Mouse (Mus musculus) layer of hippocampus, adult 8-10 months (tissue): ENCODE data around the gene Insl6. TPM values are rescaled to one million over a fixed set of nuclear protein-coding genes. Genes with fewer than 3 reads are reported as not detected.

Experiments used
- DNase-seq, 2 experiments: peaks; one replicate each; pipeline ENCODE4 v3.0.0; 2022; ENCODE audit warnings: low spot score in 2 of 2
- total RNA-seq, 4 experiments: library from RNA; stranded (reverse); gene quantifications; 2 replicates each; pipeline ENCODE4 v1.2.4; 2022

Insl6 gene
- total RNA-seq, 4 experiments from 2014 or later = 0.94 to 1.3 (median 0.97) TPM; not detected in 1

- DNase-seq = peak; percentile 65 to 86
Measured at GRCm38 (mm10) chr19:29354895-29355877, 30.0 kb upstream of the Insl6 start.

- no peak for DNase-seq
Measured at GRCm38 (mm10) chr19:29350991-29351390, 25.8 kb upstream of the Insl6 start.

- no peak for DNase-seq
Measured at GRCm38 (mm10) chr19:29345636-29346035, 20.5 kb upstream of the Insl6 start.

GRCm38 (mm10) chr19:29344868-29345267 is 19.7 kb upstream of the Insl6 start:
- no peak for DNase-seq

GRCm38 (mm10) chr19:29342281-29342680 is 17.1 kb upstream of the Insl6 start:
- DNase-seq = no peak

GRCm38 (mm10) chr19:29341029-29341428 is 15.9 kb upstream of the Insl6 start:
- no peak for DNase-seq

GRCm38 (mm10) chr19:29336624-29337023 is 11.5 kb upstream of the Insl6 start:
- DNase-seq = no peak

- DNase-seq = peak in 1 of 2 experiments; percentile 31
Measured at GRCm38 (mm10) chr19:29334068-29334745, 9.1 kb upstream of the Insl6 start, which contains the start of gene Rln1. Gene Rln1, minus strand, starts transcription at chr19:29334670.

GRCm38 (mm10) chr19:29326822-29327552 is 1.8 kb upstream of the Insl6 start:
- no peak for DNase-seq

GRCm38 (mm10) chr19:29326396-29326795 is 1.2 kb upstream of the Insl6 start:
- DNase-seq = no peak

GRCm38 (mm10) chr19:29325852-29326180 is 660 bp upstream of the Insl6 start:
- DNase-seq = no peak

- DNase-seq = no peak
Measured at GRCm38 (mm10) chr19:29323416-29324049, 1.6 kb downstream of the Insl6 start.

- no peak for DNase-seq
Measured at GRCm38 (mm10) chr19:29312661-29313060, 12.5 kb downstream of the Insl6 start.

- DNase-seq = peak; percentile 53
Measured at GRCm38 (mm10) chr19:29311791-29312190, 13.4 kb downstream of the Insl6 start.

GRCm38 (mm10) chr19:29308832-29309231 is 16.3 kb downstream of the Insl6 start:
- no peak for DNase-seq

- DNase-seq = no peak
Measured at GRCm38 (mm10) chr19:29302119-29302518, 23.0 kb downstream of the Insl6 start.

- no peak for DNase-seq
Measured at GRCm38 (mm10) chr19:29300919-29301318, 24.2 kb downstream of the Insl6 start.

GRCm38 (mm10) chr19:29297366-29297765 is 27.8 kb downstream of the Insl6 start:
- no peak for DNase-seq

- DNase-seq = no peak
Measured at GRCm38 (mm10) chr19:29296166-29296565, 29.0 kb downstream of the Insl6 start.

- DNase-seq = no peak
Measured at GRCm38 (mm10) chr19:29294756-29295155, 30.4 kb downstream of the Insl6 start.

- no peak for DNase-seq
Measured at GRCm38 (mm10) chr19:29292546-29292945, 32.6 kb downstream of the Insl6 start.
